Mouse (Mus musculus) c-Kit-negative CD71-positive TER-119-positive erythroid progenitor cells, embryonic 14.5 days (primary cell): ENCODE data around the gene Dlk1.
"Not testable (repeated sequence)": the region's sequence is repeated elsewhere in the genome, so short reads cannot be mapped to it uniquely, and the experiment has no call there.

Experiments
- DNase-seq: peaks from one replicate; pipeline ENCODE4 v3.0.0-alpha.2; 2013; ENCODE audit warnings: low read depth, low spot score

Dlk1 gene

DNA sequence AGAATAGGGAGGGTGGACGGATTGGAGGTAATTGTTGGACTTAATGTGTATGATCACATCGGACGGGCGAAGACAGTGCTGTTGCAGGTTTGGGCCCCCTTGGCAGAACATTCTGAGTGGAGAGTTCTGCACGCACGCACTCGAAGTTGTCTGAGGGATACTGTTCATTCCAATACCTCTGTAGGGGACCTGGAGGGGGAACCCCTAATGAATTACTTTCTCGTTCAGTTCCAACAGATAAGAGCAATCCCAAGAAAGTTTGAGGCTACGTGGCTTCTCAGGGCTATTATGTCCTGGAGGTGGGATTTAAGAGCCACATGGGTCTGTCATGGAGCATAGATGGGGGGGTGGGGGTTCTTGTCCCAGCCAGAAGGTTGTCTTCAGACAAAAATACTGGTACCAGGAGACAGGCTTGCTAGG, 21.6 kb downstream of the Dlk1 start:
- no peak for DNase-seq

DNA sequence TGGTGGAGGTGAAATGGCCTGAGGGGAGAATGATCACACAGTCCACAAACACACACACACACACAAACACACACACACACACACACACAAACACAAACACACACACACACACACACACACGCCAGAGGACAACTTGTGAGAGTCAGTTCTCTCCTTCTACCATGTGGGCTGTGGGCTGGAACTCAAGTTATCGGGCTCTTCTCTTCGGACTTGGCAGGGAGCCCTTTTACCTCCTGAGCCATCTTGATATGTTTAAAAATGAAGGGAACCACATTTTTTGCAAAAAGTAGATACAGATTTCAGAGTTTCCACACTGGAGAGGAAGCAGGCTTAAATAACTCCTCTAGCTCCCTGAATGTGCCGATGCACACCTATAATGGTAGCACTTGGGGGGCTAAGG, 22.9 kb downstream of the Dlk1 start:
- no peak for DNase-seq

DNA sequence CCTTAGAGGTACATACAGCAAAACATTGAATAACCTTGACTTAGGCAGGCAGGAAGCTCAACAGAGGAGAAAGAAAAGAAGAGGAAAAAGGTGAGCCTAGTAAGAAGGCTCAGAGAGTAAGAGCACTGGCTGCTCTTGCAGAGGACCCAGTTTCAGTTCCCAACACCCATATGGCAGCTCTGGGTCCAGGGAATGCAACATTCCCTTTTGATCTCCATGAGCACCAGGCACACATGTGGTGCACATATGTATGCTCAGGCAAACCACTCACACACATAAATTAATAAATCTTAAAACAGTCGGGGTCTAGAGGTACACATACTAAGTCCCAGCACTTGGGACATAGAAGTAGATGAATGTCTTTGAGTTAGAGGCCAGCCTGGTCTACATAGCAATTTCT, 33.9 kb downstream of the Dlk1 start:
- not testable (repeated sequence) for DNase-seq

DNA sequence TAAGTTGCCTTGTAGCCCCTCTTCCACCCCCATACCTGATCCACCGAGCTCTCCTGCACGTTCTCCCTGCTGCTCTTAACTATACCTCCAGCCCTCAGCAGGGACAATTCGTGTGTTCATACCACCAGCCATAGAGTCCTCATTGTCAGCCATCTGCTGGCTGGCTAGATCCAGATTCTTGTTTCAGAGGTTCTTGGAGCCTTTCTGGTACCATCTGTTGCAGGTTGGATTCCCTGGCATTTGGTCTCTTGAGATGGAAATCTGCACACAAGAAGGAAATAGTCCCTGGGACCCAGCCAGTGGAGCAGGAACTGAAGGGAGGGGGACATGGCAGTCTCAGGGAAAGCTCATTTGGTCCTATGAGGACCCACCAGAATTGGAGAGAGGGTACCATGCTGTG, 39.1 kb downstream of the Dlk1 start:
- no peak for DNase-seq

DNA sequence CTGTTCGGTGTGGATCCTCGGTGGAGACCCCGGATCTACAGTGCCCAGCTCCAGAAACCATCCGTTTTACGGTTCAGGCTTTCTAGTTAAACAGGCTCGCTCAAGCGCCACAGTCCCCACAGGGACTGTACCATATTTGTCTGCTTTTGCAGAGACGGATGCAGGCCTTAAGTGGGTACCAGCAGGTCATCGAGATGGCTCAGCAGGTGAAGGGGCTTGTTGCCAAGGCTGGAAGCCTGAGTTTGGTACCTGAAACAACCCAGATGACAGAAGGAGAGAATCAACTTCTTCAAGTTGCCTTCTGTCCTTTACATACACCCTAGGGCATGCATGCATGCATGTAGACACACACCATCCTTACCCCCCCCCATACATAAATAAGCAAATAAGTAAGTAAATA, 40.8 kb downstream of the Dlk1 start:
- no peak for DNase-seq

DNA sequence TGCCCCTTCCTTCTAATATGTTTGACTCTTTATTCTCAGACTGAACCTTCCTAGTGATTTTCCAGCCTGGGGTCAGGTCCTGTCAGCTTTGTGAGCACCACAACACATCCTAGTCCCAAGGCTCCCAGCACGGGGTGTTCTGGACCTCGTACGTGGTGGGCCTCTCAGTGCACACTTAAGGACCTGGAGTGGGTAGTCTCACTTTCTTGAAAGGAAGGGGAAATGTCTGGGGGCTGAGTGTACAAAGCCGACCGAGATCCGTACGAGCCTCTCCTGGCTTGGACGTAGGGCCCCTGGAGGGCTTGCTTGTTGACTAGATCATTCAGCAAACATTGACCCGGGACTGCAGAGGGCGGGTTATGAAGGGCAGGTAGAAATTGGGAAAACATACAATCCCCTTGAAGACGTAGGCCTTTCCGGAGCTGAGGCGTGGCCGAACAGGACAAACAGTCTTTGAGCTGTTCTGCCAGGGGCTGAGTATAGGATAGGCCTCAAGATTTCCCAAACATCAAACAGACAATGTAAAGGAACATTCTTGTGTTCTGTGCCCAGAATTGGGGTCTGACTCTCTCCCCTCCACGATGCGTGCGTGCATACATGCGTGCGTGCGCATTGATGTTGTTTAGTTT, 42.5 kb downstream of the Dlk1 start:
- no peak for DNase-seq

DNA sequence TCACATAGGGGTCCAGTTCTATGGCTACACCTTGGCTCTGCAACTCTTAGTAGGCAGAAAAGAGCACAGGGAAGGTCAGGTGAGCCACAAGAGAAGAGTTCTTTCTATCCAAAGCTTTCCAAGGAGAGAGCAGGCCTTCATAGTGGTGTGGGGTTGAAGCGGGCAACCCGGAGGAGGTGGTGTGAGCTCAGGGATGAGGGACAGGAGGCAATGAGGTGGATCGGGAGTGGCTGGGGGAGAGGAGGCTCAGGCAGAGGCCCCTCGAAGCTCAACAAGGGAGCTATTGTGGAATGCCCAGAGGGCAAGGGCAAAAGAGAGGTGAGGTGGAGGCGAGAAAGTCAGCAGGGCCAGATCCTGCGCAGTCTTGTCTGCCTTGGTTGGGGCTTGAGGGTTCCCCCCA, 43.8 kb downstream of the Dlk1 start:
- no peak for DNase-seq

DNA sequence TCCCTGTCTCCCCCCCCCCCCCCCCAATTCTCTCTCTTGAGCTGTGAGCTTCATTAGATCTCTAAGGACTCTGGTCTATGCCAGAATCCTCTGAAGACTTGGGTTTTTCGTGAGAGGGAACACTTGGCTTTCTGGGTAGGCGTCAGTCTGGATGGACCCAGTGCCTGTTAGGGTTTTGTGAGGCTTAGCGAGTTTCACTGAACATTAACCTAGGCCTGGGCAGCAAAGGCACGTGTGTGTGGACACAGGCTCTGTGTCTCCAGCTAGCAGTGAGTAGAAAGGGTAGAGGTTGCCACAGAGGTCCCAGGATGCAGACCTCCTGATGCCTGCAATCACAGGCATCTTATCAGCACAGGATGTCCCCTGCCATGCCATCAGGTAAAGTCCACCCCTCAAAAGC, 48.4 kb downstream of the Dlk1 start:
- no peak for DNase-seq

DNA sequence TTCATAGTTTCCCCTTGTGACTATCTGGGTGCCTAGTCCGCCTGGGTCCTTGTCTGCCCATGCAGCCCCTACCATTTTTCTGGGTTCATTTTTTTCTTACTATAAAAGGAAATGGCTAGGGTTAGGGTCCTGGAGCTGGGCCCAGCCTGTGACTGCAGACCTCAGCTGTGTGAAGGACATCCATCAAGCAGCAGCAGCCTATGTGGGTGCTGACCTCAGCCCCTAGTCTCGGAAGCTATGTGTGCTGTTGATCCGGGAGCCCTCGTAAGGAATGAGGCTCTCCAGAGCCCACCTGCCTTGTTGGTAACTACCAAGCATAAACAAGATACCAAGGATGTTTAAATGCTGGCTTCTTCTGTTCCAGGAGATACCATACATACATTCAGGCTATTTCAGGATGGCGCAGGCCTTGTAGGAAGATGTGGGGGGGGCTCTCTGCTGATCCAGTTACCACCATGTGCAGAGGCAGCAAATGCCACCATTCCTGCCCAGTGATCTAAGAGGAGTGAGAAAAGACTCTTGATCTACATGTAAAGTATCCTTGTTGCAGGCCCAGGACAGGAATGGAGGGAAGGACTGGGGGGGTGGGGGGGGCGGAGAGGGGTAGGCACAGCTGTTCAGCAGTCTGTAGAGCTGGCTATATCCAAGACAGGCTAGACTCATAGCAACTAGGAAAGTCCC, 49.9 kb downstream of the Dlk1 start:
- DNase-seq: no peak

DNA sequence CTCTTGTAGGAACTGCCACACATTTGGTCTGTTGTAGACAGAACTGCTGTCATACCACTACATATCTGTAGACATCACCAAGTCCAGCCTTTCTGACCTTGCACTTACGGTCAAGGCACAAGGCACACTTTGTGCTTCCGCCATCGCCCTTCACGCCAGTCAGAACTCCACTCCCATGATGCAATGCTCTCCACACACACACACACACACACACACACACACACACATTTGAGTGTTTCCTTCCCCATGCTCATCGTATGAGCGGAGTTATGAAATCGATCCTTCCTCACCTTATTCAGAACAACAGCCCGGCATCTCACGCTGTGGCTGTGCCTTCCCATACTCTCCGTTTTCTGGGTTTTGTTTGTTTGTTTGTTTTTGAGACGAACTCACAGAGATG, 55.1 kb downstream of the Dlk1 start:
- no peak for DNase-seq

DNA sequence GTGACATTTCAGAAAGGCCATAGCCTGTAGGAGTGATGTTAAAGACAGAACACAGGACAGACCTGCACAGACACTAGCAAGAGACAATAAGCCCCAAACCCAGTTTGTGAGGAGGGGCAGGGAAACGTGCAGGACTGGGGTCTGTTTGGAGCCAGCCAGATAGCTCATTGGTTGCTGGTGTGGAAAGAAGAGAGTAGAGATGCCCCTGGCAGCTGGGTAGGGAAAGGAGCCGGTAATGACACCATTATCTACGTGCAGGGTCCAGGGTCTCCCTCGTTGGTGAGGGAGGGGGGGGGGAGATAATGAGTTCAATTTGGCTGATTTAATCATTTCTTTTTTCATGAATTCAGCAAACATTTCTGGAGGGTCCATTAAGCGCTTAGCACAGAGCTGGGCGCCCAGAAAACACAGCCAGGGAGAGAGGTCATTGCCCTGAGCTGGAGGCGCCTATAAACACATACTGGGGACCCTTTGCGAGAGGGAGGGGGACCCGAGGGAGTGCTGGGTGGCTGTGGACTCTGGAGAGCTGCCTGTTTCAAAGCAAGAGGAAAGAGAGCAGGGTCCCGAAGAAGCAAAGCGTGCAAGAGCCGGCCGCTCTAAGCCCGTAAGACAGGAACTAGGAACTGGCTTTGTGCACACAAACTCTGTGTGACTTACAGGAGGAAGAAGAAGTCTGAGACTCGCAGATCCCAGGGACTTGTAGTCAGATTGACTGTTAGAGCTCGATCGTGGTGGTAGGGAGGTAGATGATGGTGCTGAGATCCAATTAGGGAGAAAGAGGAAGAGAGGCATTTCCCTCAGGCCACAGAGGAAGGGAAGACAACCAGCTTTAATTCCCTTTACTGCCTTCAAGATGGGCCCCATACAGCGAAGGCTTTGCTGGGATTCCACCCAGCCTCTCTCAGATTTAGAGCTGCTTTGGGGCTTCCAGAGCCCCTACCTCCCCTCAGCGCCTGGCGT, 56.2 kb downstream of the Dlk1 start:
- DNase-seq: no peak

DNA sequence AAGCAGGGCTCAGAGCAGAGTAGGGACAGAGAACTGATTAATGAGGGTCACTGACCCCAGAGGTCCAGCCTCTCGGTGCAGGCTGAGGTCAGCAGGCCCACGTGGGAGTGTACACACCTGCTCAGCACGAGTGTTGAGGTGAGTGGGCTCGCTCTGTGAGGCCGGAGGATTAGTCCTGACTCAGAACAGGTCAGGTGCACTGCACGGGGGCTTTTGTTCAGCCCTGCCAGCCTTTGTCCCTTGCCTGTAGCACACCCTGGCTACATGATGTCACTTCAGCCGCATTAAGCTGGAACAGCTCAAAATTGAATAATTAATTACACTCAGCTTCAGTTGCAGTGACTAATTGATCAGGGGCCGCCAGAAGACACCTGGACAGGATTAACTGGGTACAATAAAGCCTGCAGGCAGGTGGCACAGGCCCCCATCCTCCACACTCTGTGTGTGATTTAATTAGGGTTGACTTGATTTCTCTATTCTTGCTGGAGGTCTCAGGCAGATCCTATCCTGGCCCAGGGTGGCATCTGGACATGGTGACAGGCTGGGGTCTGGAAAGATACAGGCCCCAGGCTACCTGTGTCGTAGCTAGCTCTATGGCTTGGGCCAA, 57.0 kb downstream of the Dlk1 start:
- DNase-seq: no peak

DNA sequence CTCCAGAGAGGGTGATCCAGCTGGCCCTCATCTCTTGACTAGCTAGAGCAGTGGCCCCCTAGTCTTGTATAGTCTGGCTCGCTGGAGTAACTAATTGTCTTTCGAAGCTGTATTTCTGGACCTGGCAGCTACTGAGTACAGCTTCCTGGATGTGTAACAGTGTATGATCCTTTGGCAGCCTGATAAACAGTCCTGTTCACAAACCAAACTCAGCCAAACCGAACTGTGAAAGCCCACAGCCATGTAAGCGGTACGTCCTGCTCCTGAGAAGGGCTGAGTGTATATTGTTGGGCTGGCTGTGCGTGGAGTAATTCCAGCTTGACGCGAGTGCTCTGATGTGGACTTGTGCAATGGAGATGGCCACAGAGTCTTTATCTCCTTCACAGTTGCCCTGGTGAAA, 57.6 kb downstream of the Dlk1 start:
- DNase-seq: no peak

DNA sequence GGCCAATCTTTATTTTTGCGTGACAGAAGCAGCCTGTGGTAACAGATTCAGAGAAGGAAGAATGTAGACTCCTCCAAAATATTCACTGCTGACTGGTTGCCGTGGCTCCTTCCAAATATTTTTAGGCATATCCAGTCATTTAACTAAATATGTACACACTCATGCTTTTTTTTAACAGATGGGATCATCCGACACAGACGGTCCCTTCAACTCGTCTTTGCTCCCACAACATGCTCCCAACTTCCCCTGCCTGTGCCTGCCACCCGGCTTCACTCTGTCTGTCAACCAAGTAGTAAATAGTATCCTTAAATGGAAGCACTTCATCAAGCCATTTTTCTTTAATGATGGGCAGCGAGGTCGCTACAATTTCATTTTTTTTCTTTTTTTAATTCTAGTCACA, 58.8 kb downstream of the Dlk1 start:
- DNase-seq: no peak

DNA sequence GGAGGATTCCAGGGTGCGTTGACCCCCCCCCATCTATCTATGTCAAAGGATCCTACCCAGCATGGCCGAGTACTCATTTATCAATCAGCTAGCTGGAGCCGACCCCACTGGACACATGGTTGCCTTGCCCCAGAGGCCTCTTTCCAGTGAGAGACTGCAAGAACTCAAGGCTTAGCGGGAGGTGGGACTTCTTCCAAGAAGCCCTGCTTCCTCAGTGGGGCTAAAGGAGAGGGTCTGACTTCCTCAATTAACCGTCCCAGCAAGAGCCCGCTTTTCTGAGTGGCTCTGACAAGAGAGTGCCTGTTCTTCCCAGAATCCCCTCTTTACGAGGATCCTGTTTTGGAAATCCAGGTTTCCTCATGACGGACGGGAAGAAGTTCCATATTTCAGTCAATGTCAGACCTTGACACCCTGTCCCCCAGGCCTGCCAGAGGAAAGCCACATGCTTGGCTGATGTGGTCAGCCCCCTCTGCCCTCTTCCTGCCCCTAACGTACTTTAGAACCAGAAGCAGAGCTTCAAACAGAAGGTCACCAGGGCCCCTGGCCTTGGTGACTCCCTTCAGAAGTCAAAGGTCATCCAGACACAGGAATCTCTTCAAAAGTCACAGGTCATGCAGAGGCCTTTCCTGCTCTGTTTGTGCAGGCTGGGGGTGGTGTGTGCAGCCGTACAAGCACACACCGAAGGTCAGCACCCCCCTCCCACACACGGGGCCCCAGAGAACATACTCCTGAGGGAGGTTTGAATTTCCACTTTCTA, 59.7 kb downstream of the Dlk1 start:
- DNase-seq: no peak
